Mouse (Mus musculus) limb, embryonic 14.5 days (tissue): ENCODE measurements around the gene Gltpd2. TPM values are rescaled to one million over a fixed set of nuclear protein-coding genes. Genes with fewer than 3 reads are reported as not detected.

Experiments used
- ATAC-seq: fragments of 200-750 bp; cut with Nextera tagmentation; 2 replicates; pipeline ENCODE4 v1.8.0; 2017; ENCODE audit warnings: low read depth, moderate number of reproducible peaks, moderate TSS enrichment; ENCODE audit not compliant: low FRiP score
- DNase-seq: peaks from one replicate; pipeline ENCODE4 v3.0.0-alpha.2; 2015; ENCODE audit warnings: low spot score
- H3K27ac ChIP-seq: fragments of 300-500 bp; sonication (generic); replicated peaks from 2 replicates; pipeline ENCODE4 v1.5.1; 2014; ENCODE audit warnings: low read depth, mild to moderate bottlenecking, low read length, moderate library complexity, mixed read lengths
- H3K27me3 ChIP-seq: fragments of 300-500 bp; sonication (generic); 2 replicates; pipeline ENCODE4 v1.6.1; 2014; ENCODE audit warnings: low read length, mixed read lengths; ENCODE audit not compliant: control insufficient read depth, insufficient read depth
- H3K36me3 ChIP-seq: fragments of 300-500 bp; sonication (generic); 2 replicates; pipeline ENCODE4 v1.6.1; 2014; ENCODE audit warnings: mild to moderate bottlenecking, low read length, moderate library complexity, mixed read lengths; ENCODE audit not compliant: control insufficient read depth, insufficient read depth
- H3K4me1 ChIP-seq: fragments of 300-500 bp; sonication (generic); 2 replicates; pipeline ENCODE4 v1.6.1; 2014; ENCODE audit warnings: antibody characterized with exemption, low read length, mixed read lengths; ENCODE audit not compliant: control insufficient read depth, insufficient read depth
- H3K4me2 ChIP-seq: fragments of 300-500 bp; sonication (generic); replicated peaks from 2 replicates; pipeline ENCODE4 v1.6.1; 2014; ENCODE audit warnings: low read depth, mild to moderate bottlenecking, low read length, moderate library complexity; ENCODE audit not compliant: severe bottlenecking
- H3K4me3 ChIP-seq: fragments of 300-500 bp; sonication (generic); replicated peaks from 2 replicates; pipeline ENCODE4 v1.5.1; 2014; ENCODE audit warnings: low read length
- H3K9ac ChIP-seq: fragments of 300-500 bp; sonication (generic); 2 replicates; pipeline ENCODE4 v1.6.1; 2014; ENCODE audit warnings: mild to moderate bottlenecking, low read depth, low read length, moderate library complexity; ENCODE audit not compliant: severe bottlenecking
- H3K9me3 ChIP-seq: fragments of 300-500 bp; sonication (generic); 2 replicates; pipeline ENCODE4 v1.6.1; 2016; ENCODE audit warnings: low read length; ENCODE audit not compliant: control insufficient read depth
- POLR2A ChIP-seq: fragments of 200-500 bp; IDR thresholded peaks from 2 replicates; pipeline ENCODE4 v1.8.0; 2012; ENCODE audit warnings: inconsistent platforms, mild to moderate bottlenecking, moderate library complexity, borderline replicate concordance; ENCODE audit not compliant: insufficient read depth, insufficient read length; ENCODE audit errors: extremely low read depth
- WGBS: fragments of 180-500 bp; shearing (Covaris S2); extraction: QIAGEN DNeasy Blood & Tissue Kit; methylation state at CpG from one replicate; pipeline ENCODE4 v1.1.7; 2014; 5-methylcytosine and 5-hydroxymethylcytosine counted together
- polyA plus RNA-seq, 2 experiments: library from polyadenylated mRNA; depleted of rRNA in 1 of 2; stranded (reverse) in 1 of 2; unstranded in 1 of 2; fragments of >200 nt; fragmentation: Nextera tagmentation in 1 of 2; extraction: Ambion mirVana in 1 of 2; gene quantifications; 2 replicates each; pipeline versions ENCODE4 v1.2.1 to v1.2.3; 2012 to 2014

Gltpd2 gene
- polyA plus RNA-seq, 2 experiments: 0.24 to 0.73 TPM

GRCm38 (mm10) chr11:70562287-70562994, 43.4 kb downstream of the Gltpd2 start, which contains the start of gene Mink1:
TSS of gene Mink1 (plus strand) at chr11:70562881.
- Histone ChIP-seq H3K27ac (peak within 1 kb of the TSS; percentile 70), H3K9me3 (no peaks in the 10 kb centered on the region), H3K9ac (peak within 1 kb of the TSS; percentile 79), H3K4me1 (peaks cover 21% of the 10 kb centered on the region), H3K4me3 (peak within 1 kb of the TSS; percentile 93), H3K4me2 (peak within 1 kb of the TSS; percentile 91), H3K36me3 (no peaks in the 10 kb centered on the region), H3K27me3 (no peaks in the 10 kb centered on the region)
- under 1% methylated on average over 41 of the region's 57 CpGs for WGBS
- TF ChIP-seq POLR2A: peak; percentile 46; the same call in 1 of the 2 replicates
- ATAC-seq: peak; percentile 90
- peak; percentile 84 for DNase-seq

GRCm38 (mm10) chr11:70562995-70563469, 44.0 kb downstream of the Gltpd2 start:
- 0 out of 2 replicates have a peak, but pooled peaks cover 2% of the 10 kb centered on the region for H3K36me3 ChIP-seq
- H3K9me3 ChIP-seq: no peaks in the 10 kb centered on the region
- H3K4me1 ChIP-seq: peaks cover 21% of the 10 kb centered on the region
- H3K27ac ChIP-seq: peak overlapping the region; percentile 70
- DNase-seq (no peak), ATAC-seq (peak; percentile 4; the same call in 1 of the 2 replicates)
- H3K27me3 ChIP-seq: no peaks in the 10 kb centered on the region
- H3K4me3 ChIP-seq: peak overlapping the region; percentile 93
- TF ChIP-seq POLR2A: no peak
- WGBS: 0% methylated on average over 4 of the region's 31 CpGs
- peak overlapping the region; percentile 91 for H3K4me2 ChIP-seq
- peak overlapping the region; percentile 79 for H3K9ac ChIP-seq

GRCm38 (mm10) chr11:70563470-70564275, 44.7 kb downstream of the Gltpd2 start:
- DNase-seq (no peak), ATAC-seq (no peak)
- WGBS: 1% methylated on average over 25 of the region's 25 CpGs
- peak overlapping the region; percentile 70 for H3K27ac ChIP-seq
- H3K9me3 ChIP-seq: no peaks in the 10 kb centered on the region
- peak overlapping the region; percentile 91 for H3K4me2 ChIP-seq
- H3K4me3 ChIP-seq: peak overlapping the region; percentile 93
- peak overlapping the region; percentile 79 for H3K9ac ChIP-seq
- H3K36me3 ChIP-seq: 0 out of 2 replicates have a peak, but pooled peaks cover 3% of the 10 kb centered on the region
- no peaks in the 10 kb centered on the region for H3K27me3 ChIP-seq
- no peak for TF ChIP-seq POLR2A
- peaks cover 21% of the 10 kb centered on the region for H3K4me1 ChIP-seq

GRCm38 (mm10) chr11:70564276-70564873, 45.4 kb downstream of the Gltpd2 start:
- Histone ChIP-seq H3K9me3 (no peaks in the 10 kb centered on the region), H3K4me1 (peaks cover 21% of the 10 kb centered on the region), H3K36me3 (0 out of 2 replicates have a peak, but pooled peaks cover 3% of the 10 kb centered on the region), H3K4me3 (peak overlapping the region; percentile 93), H3K27ac (no peak overlapping the region), H3K9ac (peak overlapping the region; percentile 79; the same call in 1 of the 2 replicates), H3K27me3 (no peaks in the 10 kb centered on the region), H3K4me2 (peak overlapping the region; percentile 91)
- no peak for DNase-seq
- WGBS: 28% methylated on average over 4 of the region's 4 CpGs
- TF ChIP-seq POLR2A: no peak
- no peak for ATAC-seq

GRCm38 (mm10) chr11:70566586-70566985, 47.6 kb downstream of the Gltpd2 start:
- no peak overlapping the region for H3K9ac ChIP-seq
- H3K9me3 ChIP-seq: no peaks in the 10 kb centered on the region
- no peak overlapping the region for H3K4me2 ChIP-seq
- TF ChIP-seq POLR2A: no peak
- ATAC-seq: no peak
- no peak overlapping the region for H3K4me3 ChIP-seq
- WGBS: 52% methylated on average over 7 of the region's 7 CpGs
- peaks cover 21% of the 10 kb centered on the region for H3K4me1 ChIP-seq
- H3K27me3 ChIP-seq: no peaks in the 10 kb centered on the region
- 0 out of 2 replicates have a peak, but pooled peaks cover 3% of the 10 kb centered on the region for H3K36me3 ChIP-seq
- DNase-seq: no peak
- no peak overlapping the region for H3K27ac ChIP-seq

Other genes starting within 250 kb of the Gltpd2 start
- 0.04 and 0.09 TPM in 2 replicates for gene Alox12e, start 196.6 kb upstream of the Gltpd2 start, polyA plus RNA-seq (2012; rRNA removed)
- gene Alox12e, start 196.6 kb upstream of the Gltpd2 start, polyA plus RNA-seq (2014; fragmentation: Nextera tagmentation; extraction: Ambion mirVana): 0.12 and 0.26 TPM in 2 replicates
- 0.15 and 0.31 TPM in 2 replicates for gene Alox15, start 167.2 kb upstream of the Gltpd2 start, polyA plus RNA-seq (2012; rRNA removed)
- gene Alox15, start 167.2 kb upstream of the Gltpd2 start, polyA plus RNA-seq (2014; fragmentation: Nextera tagmentation; extraction: Ambion mirVana): 0.25 TPM in 1 of 2 replicates, not detected in the other
- gene Pelp1, start 109.2 kb upstream of the Gltpd2 start, polyA plus RNA-seq (2012; rRNA removed): 37.1 and 45.2 TPM in 2 replicates
- 34.8 and 38.1 TPM in 2 replicates for gene Pelp1, start 109.2 kb upstream of the Gltpd2 start, polyA plus RNA-seq (2014; fragmentation: Nextera tagmentation; extraction: Ambion mirVana)
- 48.7 and 53.6 TPM in 2 replicates for gene Arrb2, start 86.6 kb upstream of the Gltpd2 start, polyA plus RNA-seq (2012; rRNA removed)
- gene Arrb2, start 86.6 kb upstream of the Gltpd2 start, polyA plus RNA-seq (2014; fragmentation: Nextera tagmentation; extraction: Ambion mirVana): 18.5 and 21.5 TPM in 2 replicates
- gene Med11, start 67.3 kb upstream of the Gltpd2 start, polyA plus RNA-seq (2012; rRNA removed): 27.6 and 32.4 TPM in 2 replicates
- gene Med11, start 67.3 kb upstream of the Gltpd2 start, polyA plus RNA-seq (2014; fragmentation: Nextera tagmentation; extraction: Ambion mirVana): 44.8 and 47.4 TPM in 2 replicates
- gene Zmynd15, start 59.8 kb upstream of the Gltpd2 start, polyA plus RNA-seq (2012; rRNA removed): 1.1 and 1.4 TPM in 2 replicates
- 0.46 and 0.92 TPM in 2 replicates for gene Zmynd15, start 59.8 kb upstream of the Gltpd2 start, polyA plus RNA-seq (2014; fragmentation: Nextera tagmentation; extraction: Ambion mirVana)
- 4.4 and 5.9 TPM in 2 replicates for gene Cxcl16, start 59.2 kb upstream of the Gltpd2 start, polyA plus RNA-seq (2012; rRNA removed)
- 4.3 and 6.3 TPM in 2 replicates for gene Cxcl16, start 59.2 kb upstream of the Gltpd2 start, polyA plus RNA-seq (2014; fragmentation: Nextera tagmentation; extraction: Ambion mirVana)
- gene Tm4sf5, start 14.0 kb upstream of the Gltpd2 start, polyA plus RNA-seq (2012; rRNA removed): 0.29 and 0.50 TPM in 2 replicates
- 0.33 and 0.95 TPM in 2 replicates for gene Tm4sf5, start 14.0 kb upstream of the Gltpd2 start, polyA plus RNA-seq (2014; fragmentation: Nextera tagmentation; extraction: Ambion mirVana)
- gene Vmo1, start 4.6 kb upstream of the Gltpd2 start, polyA plus RNA-seq (2012; rRNA removed): 0.14 TPM in 1 of 2 replicates, not detected in the other
- 0.30 TPM in 1 of 2 replicates, not detected in the other for gene Vmo1, start 4.6 kb upstream of the Gltpd2 start, polyA plus RNA-seq (2014; fragmentation: Nextera tagmentation; extraction: Ambion mirVana)
- gene Psmb6, start 6.2 kb downstream of the Gltpd2 start, polyA plus RNA-seq (2012; rRNA removed): 421 and 423 TPM in 2 replicates
- 755 and 779 TPM in 2 replicates for gene Psmb6, start 6.2 kb downstream of the Gltpd2 start, polyA plus RNA-seq (2014; fragmentation: Nextera tagmentation; extraction: Ambion mirVana)
- 1.2 TPM in 1 of 2 replicates, not detected in the other for gene Gm40193, start 13.7 kb downstream of the Gltpd2 start, polyA plus RNA-seq (2012; rRNA removed)
- gene Gm40193, start 13.7 kb downstream of the Gltpd2 start, polyA plus RNA-seq (2014; fragmentation: Nextera tagmentation; extraction: Ambion mirVana): not detected in 2 replicates
- gene Pld2, start 20.9 kb downstream of the Gltpd2 start, polyA plus RNA-seq (2012; rRNA removed): 18.9 and 22.6 TPM in 2 replicates
- gene Pld2, start 20.9 kb downstream of the Gltpd2 start, polyA plus RNA-seq (2014; fragmentation: Nextera tagmentation; extraction: Ambion mirVana): 5.8 and 7.5 TPM in 2 replicates
- 91.2 and 114 TPM in 2 replicates for gene Mink1, start 43.7 kb downstream of the Gltpd2 start, polyA plus RNA-seq (2012; rRNA removed)
- gene Mink1, start 43.7 kb downstream of the Gltpd2 start, polyA plus RNA-seq (2014; fragmentation: Nextera tagmentation; extraction: Ambion mirVana): 19.8 and 23.0 TPM in 2 replicates
- not detected in 2 replicates for gene 4930544D05Rik, start 96.7 kb downstream of the Gltpd2 start, polyA plus RNA-seq (2012; rRNA removed)
- gene 4930544D05Rik, start 96.7 kb downstream of the Gltpd2 start, polyA plus RNA-seq (2014; fragmentation: Nextera tagmentation; extraction: Ambion mirVana): not detected in 2 replicates
- 0.13 and 0.20 TPM in 2 replicates for gene Chrne, start 100.0 kb downstream of the Gltpd2 start, polyA plus RNA-seq (2012; rRNA removed)
- gene Chrne, start 100.0 kb downstream of the Gltpd2 start, polyA plus RNA-seq (2014; fragmentation: Nextera tagmentation; extraction: Ambion mirVana): 0.43 TPM in 1 of 2 replicates, not detected in the other
- 0.47 and 0.69 TPM in 2 replicates for gene Gp1ba, start 119.9 kb downstream of the Gltpd2 start, polyA plus RNA-seq (2012; rRNA removed)
- 0.48 and 0.56 TPM in 2 replicates for gene Gp1ba, start 119.9 kb downstream of the Gltpd2 start, polyA plus RNA-seq (2014; fragmentation: Nextera tagmentation; extraction: Ambion mirVana)
- gene Rnf167, start 128.0 kb downstream of the Gltpd2 start, polyA plus RNA-seq (2012; rRNA removed): 96.3 and 110 TPM in 2 replicates
- gene Rnf167, start 128.0 kb downstream of the Gltpd2 start, polyA plus RNA-seq (2014; fragmentation: Nextera tagmentation; extraction: Ambion mirVana): 109 and 119 TPM in 2 replicates
- 134 and 150 TPM in 2 replicates for gene Slc25a11, start 128.3 kb downstream of the Gltpd2 start, polyA plus RNA-seq (2012; rRNA removed)
- gene Slc25a11, start 128.3 kb downstream of the Gltpd2 start, polyA plus RNA-seq (2014; fragmentation: Nextera tagmentation; extraction: Ambion mirVana): 159 and 163 TPM in 2 replicates
- 946 and 1,024 TPM in 2 replicates for gene Pfn1, start 135.4 kb downstream of the Gltpd2 start, polyA plus RNA-seq (2012; rRNA removed)
- gene Pfn1, start 135.4 kb downstream of the Gltpd2 start, polyA plus RNA-seq (2014; fragmentation: Nextera tagmentation; extraction: Ambion mirVana): 1,646 and 1,675 TPM in 2 replicates
- 75.3 and 84.6 TPM in 2 replicates for gene Eno3, start 138.0 kb downstream of the Gltpd2 start, polyA plus RNA-seq (2012; rRNA removed)
- gene Eno3, start 138.0 kb downstream of the Gltpd2 start, polyA plus RNA-seq (2014; fragmentation: Nextera tagmentation; extraction: Ambion mirVana): 60.3 and 89.9 TPM in 2 replicates
- 63.3 and 93.7 TPM in 2 replicates for gene Spag7, start 150.2 kb downstream of the Gltpd2 start, polyA plus RNA-seq (2012; rRNA removed)
- gene Spag7, start 150.2 kb downstream of the Gltpd2 start, polyA plus RNA-seq (2014; fragmentation: Nextera tagmentation; extraction: Ambion mirVana): 97.0 and 98.1 TPM in 2 replicates
- 20.3 and 26.6 TPM in 2 replicates for gene Camta2, start 168.9 kb downstream of the Gltpd2 start, polyA plus RNA-seq (2012; rRNA removed)
- gene Camta2, start 168.9 kb downstream of the Gltpd2 start, polyA plus RNA-seq (2014; fragmentation: Nextera tagmentation; extraction: Ambion mirVana): 14.4 and 16.6 TPM in 2 replicates
- gene Inca1, start 181.0 kb downstream of the Gltpd2 start, polyA plus RNA-seq (2012; rRNA removed): 1.3 TPM in 2 replicates
- gene Inca1, start 181.0 kb downstream of the Gltpd2 start, polyA plus RNA-seq (2014; fragmentation: Nextera tagmentation; extraction: Ambion mirVana): 0.81 and 0.93 TPM in 2 replicates
- gene Kif1c, start 181.4 kb downstream of the Gltpd2 start, polyA plus RNA-seq (2012; rRNA removed): 41.1 and 45.8 TPM in 2 replicates
- gene Kif1c, start 181.4 kb downstream of the Gltpd2 start, polyA plus RNA-seq (2014; fragmentation: Nextera tagmentation; extraction: Ambion mirVana): 14.6 and 16.2 TPM in 2 replicates
- 2.5 and 4.4 TPM in 2 replicates for gene Zfp3, start 245.0 kb downstream of the Gltpd2 start, polyA plus RNA-seq (2012; rRNA removed)
- gene Zfp3, start 245.0 kb downstream of the Gltpd2 start, polyA plus RNA-seq (2014; fragmentation: Nextera tagmentation; extraction: Ambion mirVana): 5.9 and 7.3 TPM in 2 replicates